Mouse (Mus musculus): ENCODE data around the gene Taf13. TPM values are rescaled to one million over a fixed set of nuclear protein-coding genes. Genes with fewer than 3 reads are reported as not detected.
"Not testable (repeated sequence)": the region's sequence is repeated elsewhere in the genome, so short reads cannot be mapped to it uniquely, and the experiment has no call there.

Gene Taf13
- total RNA-seq (2021): 10 to 100 TPM; 22.4 to 22.6 TPM
- long read RNA-seq, experiment 1, transcript Taf13-204 (4 exons, 2,443 nt): major isoform, 38 of 41 reads
- long read RNA-seq, experiment 1, partial matches to known transcripts: 1 of 41 reads
- long read RNA-seq, experiment 1, other reads (novel, unspliced or antisense): 1 of 41 reads
- long read RNA-seq, experiment 2, transcript Taf13-204 (4 exons, 2,443 nt): major isoform, 40 of 48 reads
- long read RNA-seq, experiment 2, partial matches to known transcripts: 3 of 48 reads
- long read RNA-seq, experiment 2, other reads (novel, unspliced or antisense): 2 of 48 reads

- DNase-seq (ENCODE audit: low spot score): peak; percentile 98
These were observed at the start of gene Taf13 for GRCm38 (mm10) chr3:108571443-108572294. Gene Taf13, plus strand, starts transcription at chr3:108571698.

DNA sequence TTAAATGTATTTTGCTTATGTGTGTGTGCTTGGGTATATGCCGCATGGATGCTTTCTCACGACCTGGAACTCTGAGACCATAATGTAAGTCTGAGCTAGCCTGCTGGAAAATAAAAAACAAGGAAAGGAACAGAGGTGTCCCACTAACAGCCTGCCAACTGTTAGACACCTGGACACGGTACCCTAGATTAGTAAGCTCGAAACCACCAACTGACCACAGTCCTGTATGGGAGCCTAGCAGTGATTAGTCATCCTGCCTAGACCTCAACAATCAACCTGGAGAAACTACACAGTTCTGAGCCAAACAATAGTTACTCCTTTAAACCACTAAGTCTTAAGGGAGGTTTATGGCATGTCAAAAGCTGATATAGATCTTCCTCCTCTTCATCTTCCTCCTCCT is 48.1 kb upstream of the Taf13 start:
- no peak for DNase-seq (ENCODE audit: low spot score)

DNA sequence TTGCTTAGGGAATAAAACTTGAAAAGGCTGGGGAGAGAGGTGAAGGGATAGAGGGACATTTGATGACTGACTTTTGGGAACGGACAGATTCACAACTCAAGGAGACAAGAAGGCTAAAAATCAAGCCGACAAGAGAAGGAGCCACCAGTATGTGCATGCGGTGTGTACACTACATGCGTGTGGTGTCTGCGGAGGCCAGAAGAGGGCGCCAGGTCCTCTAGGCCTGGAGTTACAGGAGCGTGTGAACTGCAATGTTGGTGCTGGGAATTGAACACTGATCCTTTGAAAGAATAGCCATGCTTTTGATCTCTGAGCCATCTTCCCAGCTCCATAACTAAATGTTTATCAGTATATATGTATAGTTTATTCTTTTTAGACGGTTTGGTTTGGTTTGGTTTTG is 43.0 kb upstream of the Taf13 start:
- no peak for DNase-seq (ENCODE audit: low spot score)

DNA sequence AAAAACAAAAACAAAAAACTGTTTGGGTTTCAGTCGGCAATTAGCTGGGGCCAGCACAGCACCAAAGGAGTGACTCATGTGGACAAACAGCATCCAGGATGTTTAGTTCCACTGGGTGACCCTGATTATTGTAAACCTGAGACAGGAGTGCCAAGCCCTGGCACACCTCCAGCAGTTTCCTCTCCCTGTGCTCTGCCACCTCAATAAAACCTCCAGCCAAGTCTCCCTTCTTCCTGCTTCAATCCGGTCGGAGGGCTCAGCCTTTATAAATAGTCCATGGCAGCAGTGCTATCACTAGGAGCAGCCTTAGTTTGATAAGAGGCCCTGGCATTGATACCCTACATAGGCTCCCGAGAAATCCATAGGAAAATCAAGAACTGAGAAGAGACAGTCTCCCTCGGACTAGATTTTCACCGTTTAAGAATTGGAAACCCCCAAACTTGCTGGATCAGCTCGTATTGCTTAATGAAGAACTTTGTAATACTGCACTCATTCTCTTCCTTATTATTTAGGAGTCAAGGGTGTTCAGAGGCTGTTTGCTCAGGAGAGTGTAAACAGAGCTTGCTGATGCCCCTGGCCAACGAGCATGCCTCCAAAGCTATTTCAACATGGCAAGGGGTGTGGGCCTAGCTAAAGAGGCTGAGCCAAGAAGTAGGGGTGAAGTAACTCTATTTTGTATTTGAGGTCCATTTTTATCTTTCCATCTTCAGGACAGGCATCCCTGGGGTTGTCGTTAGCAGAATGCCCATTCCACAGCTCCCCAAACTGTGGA is 38.2 kb upstream of the Taf13 start:
- DNase-seq (ENCODE audit: low spot score): no peak

GRCm38 (mm10) chr3:108533951-108534350 is 37.5 kb upstream of the Taf13 start, which contains the start of gene 1700013F07Rik:
Gene 1700013F07Rik, plus strand, starts transcription at chr3:108534150.
- no peak for DNase-seq (ENCODE audit: low spot score)

DNA sequence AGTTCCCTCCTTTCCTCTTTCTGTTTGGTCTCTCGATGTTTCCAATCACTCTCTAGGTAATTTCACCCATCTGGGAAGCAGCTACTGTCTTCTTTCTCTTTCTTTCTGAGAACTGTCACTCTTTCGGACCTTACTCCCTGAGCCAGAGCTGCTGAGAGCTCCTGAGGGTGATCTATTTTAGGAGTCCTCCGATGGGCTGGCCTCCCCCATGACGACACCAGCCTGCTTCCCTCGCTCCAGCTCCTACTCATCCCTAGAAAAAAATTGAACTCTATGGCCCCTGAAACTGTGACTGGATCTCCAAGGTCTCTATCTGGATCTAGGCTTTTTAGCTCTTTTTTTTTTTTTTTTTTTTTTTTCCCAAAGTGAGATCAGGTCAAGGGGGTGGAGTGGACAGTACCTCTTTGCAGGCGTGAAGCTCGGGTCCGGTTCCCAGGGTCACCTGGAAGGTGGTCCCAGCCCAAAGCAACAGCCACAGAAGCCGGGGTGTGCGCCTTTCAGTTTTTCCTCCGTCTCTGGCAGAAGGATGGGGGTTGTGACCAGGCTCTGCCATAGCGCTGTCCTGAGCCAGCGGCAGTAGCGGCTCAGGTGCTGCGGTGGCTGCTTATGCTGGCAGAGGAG is 35.5 kb upstream of the Taf13 start:
- DNase-seq (ENCODE audit: low spot score): no peak

DNA sequence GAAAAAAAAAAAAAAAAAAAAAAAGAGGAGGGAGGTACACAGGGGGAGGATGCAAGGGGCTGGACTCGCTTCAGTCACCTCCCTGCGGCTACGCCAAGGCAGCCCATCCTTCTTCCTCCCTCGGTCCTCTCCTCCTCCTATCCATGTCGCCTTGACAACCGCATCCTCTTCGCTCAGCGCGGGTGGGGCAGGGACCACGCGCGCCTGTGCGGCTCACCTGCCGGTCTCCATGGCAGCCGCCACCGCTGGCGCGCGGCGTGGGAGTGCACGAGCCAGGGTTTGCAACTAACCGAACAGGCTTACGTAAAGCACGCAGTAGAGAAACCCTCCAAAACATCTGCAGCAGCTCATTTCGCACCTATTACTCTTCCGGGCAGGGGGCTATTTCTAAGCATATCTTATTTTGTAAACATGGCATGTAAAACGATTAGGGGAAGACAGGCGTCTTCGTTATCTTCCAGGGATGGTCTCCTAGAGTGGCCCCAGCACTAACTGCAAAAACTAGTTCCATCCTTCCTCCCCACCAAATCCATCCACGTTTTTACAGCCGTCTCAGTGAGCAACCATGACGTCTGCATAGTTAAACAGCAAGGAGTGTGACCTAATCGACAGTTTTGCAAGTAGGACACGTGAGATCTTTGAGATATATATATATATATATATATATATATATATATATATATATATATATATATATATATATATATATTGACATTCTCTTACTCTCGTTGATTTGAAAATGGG is 34.8 kb upstream of the Taf13 start, which contains the start of gene 5330417C22Rik:
TSS of gene 5330417C22Rik (minus strand) at position 20 of the 744 bp plus-strand sequence.
- no peak for DNase-seq (ENCODE audit: low spot score)

GRCm38 (mm10) chr3:108537303-108537702 is 34.2 kb upstream of the Taf13 start:
- DNase-seq (ENCODE audit: low spot score): peak; percentile 88

DNA sequence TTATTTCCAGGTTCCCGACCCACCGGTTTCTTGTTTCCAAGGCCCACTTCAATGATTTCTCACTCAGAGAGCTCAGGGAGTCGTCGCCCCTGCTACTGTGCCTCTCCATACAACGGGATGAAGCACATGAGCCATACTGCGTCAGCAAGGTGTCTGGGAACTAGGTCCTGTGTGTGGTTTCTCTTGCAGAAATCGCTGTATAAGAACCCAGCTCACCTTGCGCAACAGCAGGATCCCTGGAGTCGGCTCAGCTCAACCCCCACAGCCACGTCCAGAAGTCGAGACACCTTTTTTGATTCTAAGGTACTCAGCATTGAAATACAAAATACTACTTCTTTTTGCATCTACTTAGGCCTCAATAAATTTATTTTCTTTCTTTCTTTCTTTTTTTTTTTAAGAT is 29.2 kb upstream of the Taf13 start:
- no peak for DNase-seq (ENCODE audit: low spot score)

DNA sequence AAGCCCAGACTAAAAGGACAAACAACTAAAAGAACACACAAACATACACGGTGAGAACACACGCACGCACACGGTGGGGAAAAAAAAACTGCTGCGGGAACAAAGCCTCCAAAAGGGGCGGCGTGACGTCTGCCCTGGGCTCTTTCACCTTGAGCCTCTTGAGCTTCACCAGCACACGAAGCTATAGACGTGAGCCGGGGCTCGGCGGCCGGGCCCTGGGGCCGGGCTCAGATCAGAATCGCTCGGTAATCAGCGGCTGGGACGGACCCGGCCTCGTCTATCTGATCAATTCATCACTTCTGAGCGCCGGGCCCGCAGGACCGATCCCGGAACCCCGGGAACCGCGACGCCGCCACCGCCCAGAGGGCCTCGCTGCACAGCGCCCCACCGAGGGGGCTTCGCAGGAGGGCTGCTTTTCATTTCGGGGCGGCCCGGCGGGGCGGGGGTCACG is 17.4 kb upstream of the Taf13 start:
- DNase-seq (ENCODE audit: low spot score): peak; percentile 13

DNA sequence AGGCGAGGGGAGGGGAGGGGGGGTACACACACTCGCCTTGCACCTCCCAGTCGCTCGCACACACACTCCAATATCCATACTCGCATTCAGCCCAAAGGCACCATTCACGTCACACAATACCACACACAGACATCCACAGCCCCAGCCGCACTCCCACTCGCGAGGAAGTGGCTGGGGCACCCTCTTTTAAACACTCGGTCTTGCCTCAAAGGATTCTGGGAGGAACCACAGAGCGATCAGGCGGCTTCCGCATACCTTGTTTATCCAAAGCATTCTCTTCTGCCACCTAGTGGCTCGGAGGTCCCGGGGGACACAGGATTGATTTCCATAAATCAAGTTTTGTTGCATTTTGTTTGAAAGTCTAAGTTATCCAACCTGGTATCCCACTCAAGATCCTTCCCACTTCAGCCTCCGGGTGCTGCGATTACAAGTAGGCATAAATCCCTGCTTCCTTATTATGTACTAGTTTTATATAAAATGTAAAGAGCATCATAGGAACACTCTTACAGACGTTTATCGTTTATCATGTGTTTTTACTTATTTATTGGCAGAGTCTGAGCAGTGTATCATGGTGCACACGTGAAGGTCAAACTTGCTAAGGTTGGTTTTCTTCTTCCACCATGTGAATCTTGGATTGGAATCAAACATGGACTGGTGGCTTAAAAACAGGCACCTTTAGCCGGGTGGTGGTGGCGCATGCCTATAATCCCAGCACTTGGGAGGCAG is 16.7 kb upstream of the Taf13 start:
- DNase-seq (ENCODE audit: low spot score): peak; percentile 93

DNA sequence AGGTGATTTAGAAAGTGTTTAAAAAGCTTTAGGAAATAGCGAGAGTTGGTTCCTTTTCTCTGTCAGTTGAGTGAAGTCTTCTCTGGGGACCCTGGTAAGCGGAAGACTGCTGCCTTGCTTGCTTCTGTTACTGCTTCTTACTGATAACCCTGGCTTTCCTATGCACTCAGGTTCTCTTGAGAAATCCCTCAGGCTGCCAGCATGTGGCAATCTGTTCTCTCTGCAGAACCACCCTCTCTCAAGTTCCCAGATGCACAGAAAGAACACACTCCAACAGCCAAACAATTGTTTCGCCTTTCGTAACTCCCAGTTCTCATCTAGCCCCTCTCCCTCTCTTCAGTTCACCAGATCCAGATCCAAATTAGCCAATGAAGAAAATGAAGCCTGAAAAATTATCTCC is 13.6 kb upstream of the Taf13 start:
- DNase-seq (ENCODE audit: low spot score): no peak

DNA sequence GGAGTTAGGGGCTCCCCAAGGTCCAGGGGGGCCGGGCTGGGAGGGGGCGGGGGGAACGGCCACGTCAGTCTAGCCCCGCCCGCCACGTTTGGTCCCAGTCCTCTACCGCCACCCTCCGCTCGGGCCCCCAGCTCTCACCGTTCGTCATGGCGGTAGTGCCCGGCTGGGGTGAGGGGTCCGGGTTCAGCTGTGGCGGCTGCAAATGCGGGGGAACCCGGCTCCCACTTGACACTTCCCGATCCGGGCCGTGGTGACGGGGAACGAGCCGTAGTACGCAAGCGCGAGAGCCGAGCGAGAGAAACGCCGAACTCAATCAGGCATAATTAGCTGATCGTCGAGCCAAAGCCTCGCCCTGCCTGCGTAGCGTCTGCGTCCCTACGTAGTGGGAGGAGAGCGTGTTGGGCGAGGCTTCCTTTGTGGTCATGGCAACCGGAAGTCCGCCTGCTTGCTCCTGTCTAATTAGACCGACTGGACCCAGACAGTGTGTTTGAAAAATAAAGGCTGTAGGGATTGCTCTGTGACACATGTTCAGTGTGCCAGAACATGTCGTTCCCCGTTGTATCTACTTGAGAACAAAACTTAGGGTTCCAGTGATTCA is 9.3 kb upstream of the Taf13 start, which contains the start of gene Tmem167b:
TSS of gene Tmem167b (minus strand) at position 334 of the 598 bp plus-strand sequence.
- peak; percentile 99 for DNase-seq (ENCODE audit: low spot score)

DNA sequence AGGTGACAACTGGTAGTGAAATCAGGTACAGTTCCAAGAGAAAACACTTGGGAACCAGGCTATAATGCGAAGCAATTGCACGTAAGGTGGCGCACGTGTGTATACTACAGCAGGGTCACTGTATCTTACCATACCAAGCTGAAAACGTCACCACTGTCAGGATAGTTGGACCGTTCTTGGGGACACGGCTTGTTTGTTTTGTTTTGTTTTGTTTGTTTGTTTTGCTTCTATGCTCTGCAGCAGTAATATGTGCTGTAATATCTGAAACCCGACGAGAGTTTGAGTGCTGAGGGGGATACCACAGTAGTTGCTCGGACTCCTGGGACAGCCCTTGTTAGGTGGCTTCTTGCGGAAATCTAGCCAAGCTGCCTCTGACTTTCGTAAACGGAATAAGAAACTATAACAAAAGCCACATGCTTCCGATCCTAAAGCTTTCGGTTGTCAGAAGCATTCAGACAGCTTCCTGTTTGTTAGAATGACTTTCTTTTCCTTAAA is 8.7 kb upstream of the Taf13 start:
- DNase-seq (ENCODE audit: low spot score): no peak

- DNase-seq (ENCODE audit: low spot score): peak; percentile 82
These were observed 8.2 kb upstream of the Taf13 start for GRCm38 (mm10) chr3:108563309-108563708.

- DNase-seq (ENCODE audit: low spot score): no peak
These were observed 3.3 kb upstream of the Taf13 start for GRCm38 (mm10) chr3:108567990-108568877.

DNA sequence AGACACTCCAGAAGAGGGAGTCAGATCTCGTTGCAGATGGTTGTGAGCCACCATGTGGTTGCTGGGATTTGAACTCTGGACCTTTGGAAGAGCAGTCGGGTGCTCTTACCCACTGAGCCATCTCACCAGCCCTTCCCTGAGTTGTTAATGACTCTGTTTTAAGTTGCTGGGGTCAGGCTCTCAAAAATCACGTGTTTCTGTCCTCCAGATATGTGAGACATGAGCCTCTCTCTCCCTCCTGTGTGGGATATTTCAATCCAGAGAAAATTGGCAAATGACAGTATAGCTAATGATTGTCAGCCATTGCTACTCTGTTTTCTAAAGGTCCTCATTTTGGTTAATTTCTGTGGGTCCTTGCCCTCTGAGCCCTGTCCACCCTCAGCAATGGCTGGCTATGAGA is 1.9 kb upstream of the Taf13 start:
- DNase-seq (ENCODE audit: low spot score): not testable (repeated sequence)

GRCm38 (mm10) chr3:108570813-108571212 is 685 bp upstream of the Taf13 start:
- DNase-seq (ENCODE audit: low spot score): no peak

Data from gastrocnemius, adult 18-20 months (tissue).